Mouse (Mus musculus) erythroblast, embryonic 14.5 days (primary cell): ENCODE results near the gene Zfp94.

Experiments used
- GATA1 ChIP-seq: IDR thresholded peaks from 2 replicates; pipeline ENCODE4 v1.6.1; 2012; ENCODE audit warnings: low read length, inconsistent platforms, mixed read lengths
- TAL1 ChIP-seq: IDR thresholded peaks from 3 replicates; pipeline ENCODE4 v1.6.1; 2012; ENCODE audit warnings: low read length, inconsistent platforms, mixed read lengths

DNA sequence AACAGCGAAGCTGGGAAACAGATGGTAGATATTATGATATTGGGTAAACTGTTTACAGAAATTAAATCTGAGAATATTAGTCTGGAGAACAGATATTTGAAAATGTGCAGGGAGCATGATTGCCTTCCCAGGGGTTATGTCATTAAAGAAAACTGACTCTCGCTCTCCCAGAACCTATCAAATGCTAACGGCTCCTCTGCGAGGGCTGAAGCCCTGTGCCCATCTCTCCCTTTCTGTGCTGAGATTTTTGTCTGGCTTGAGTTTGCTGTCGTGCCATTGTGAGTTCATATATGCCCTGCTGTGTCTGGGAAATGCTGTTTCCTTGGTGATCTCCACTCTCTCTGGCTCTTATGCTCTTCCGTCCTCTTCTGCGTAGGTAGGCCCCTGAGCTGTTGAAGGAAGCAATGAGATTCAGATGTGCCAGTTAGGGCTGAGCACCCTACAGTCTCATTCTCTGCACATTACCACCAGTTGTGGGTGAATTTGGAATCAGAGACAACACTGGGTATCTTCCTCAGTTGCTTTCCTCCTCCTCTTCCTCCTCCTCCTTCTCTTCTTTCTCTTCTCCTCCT is 27.3 kb upstream of the Zfp94 start:
- TF ChIP-seq GATA1, result no peak
- no peak for TF ChIP-seq TAL1
